Mouse (Mus musculus) forebrain, embryonic 10.5 days (tissue): ENCODE data around the gene Tcp11l2. TPM values are rescaled to one million over a fixed set of nuclear protein-coding genes. Genes with fewer than 3 reads are reported as not detected.

Experiments used
- DNase-seq: peaks from one replicate; pipeline ENCODE4 v3.0.0-alpha.2; 2017; ENCODE audit warnings: low spot score; ENCODE audit errors: extremely low spot score
- H3K27ac ChIP-seq: fragments of 300-500 bp; sonication (generic); 2 replicates; pipeline ENCODE4 v1.5.1; 2016; ENCODE audit warnings: mild to moderate bottlenecking
- H3K27me3 ChIP-seq: fragments of 300-500 bp; sonication (generic); 2 replicates; pipeline ENCODE4 v1.6.1; 2016; ENCODE audit warnings: mild to moderate bottlenecking; ENCODE audit not compliant: poor library complexity, severe bottlenecking
- H3K36me3 ChIP-seq: fragments of 300-500 bp; sonication (generic); replicated peaks from 2 replicates; pipeline ENCODE4 v1.6.1; 2016; ENCODE audit warnings: mild to moderate bottlenecking, moderate library complexity
- H3K4me1 ChIP-seq: fragments of 300-500 bp; sonication (generic); 2 replicates; pipeline ENCODE4 v1.6.1; 2016
- H3K4me3 ChIP-seq: fragments of 300-500 bp; sonication (generic); 2 replicates; pipeline ENCODE4 v1.5.1; 2016; ENCODE audit warnings: mild to moderate bottlenecking, moderate library complexity
- H3K9me3 ChIP-seq: fragments of 300-500 bp; sonication (generic); 2 replicates; pipeline ENCODE4 v1.6.1; 2016; ENCODE audit warnings: mild to moderate bottlenecking, moderate library complexity
- WGBS: fragments of 180-500 bp; shearing (Covaris S2); methylation state at CpG from one replicate; pipeline ENCODE4 v1.1.7; 2016; 5-methylcytosine and 5-hydroxymethylcytosine counted together
- polyA plus RNA-seq: library from polyadenylated mRNA; unstranded; fragments of >200 nt; fragmentation: Nextera tagmentation; extraction: Ambion mirVana; gene quantifications from 2 replicates; pipeline ENCODE4 v1.2.1, GENCODE M21; 2016

The Tcp11l2 gene
- polyA plus RNA-seq, 1 experiment from 2014 or later, result 2.6 TPM

- 89% methylated on average over 8 of the region's 8 CpGs for whole genome bisulfite sequencing
- no peak for DNase-seq
- H3K27me3 ChIP-seq, result no peaks in the 10 kb centered on the region
- H3K9me3 ChIP-seq, result no peaks in the 10 kb centered on the region
- peaks cover 5% of the 10 kb centered on the region; the same call in 1 of the 2 replicates for H3K4me1 ChIP-seq
- H3K27ac ChIP-seq, result no peak overlapping the region
- no peak overlapping the region for H3K4me3 ChIP-seq
- H3K36me3 ChIP-seq, result no peaks in the 10 kb centered on the region
Measured at GRCm38 (mm10) chr10:84613366-84613765, 36.9 kb downstream of the Tcp11l2 start.

- Histone ChIP-seq H3K9me3 (no peaks in the 10 kb centered on the region), H3K27me3 (no peaks in the 10 kb centered on the region), H3K4me1 (peaks cover 5% of the 10 kb centered on the region; the same call in 1 of the 2 replicates), H3K4me3 (no peak overlapping the region), H3K36me3 (no peaks in the 10 kb centered on the region), H3K27ac (no peak overlapping the region)
- DNase-seq, result no peak
- WGBS, result 69% methylated on average over 3 of the region's 3 CpGs
Measured at GRCm38 (mm10) chr10:84615076-84615475, 38.6 kb downstream of the Tcp11l2 start.

GRCm38 (mm10) chr10:84621826-84622790, 45.7 kb downstream of the Tcp11l2 start, which contains the start of gene Polr3b:
TSS of gene Polr3b (plus strand) at chr10:84622292.
- DNase-seq, result peak; percentile 93
- peak within 1 kb of the TSS; percentile 69 for H3K4me3 ChIP-seq
- no peaks in the 10 kb centered on the region for H3K36me3 ChIP-seq
- peaks cover 23% of the 10 kb centered on the region for H3K4me1 ChIP-seq
- no peaks in the 10 kb centered on the region for H3K9me3 ChIP-seq
- peak within 1 kb of the TSS; percentile 88 for H3K27ac ChIP-seq
- WGBS, result 7% methylated on average over 53 of the region's 53 CpGs
- no peaks in the 10 kb centered on the region for H3K27me3 ChIP-seq

DNA sequence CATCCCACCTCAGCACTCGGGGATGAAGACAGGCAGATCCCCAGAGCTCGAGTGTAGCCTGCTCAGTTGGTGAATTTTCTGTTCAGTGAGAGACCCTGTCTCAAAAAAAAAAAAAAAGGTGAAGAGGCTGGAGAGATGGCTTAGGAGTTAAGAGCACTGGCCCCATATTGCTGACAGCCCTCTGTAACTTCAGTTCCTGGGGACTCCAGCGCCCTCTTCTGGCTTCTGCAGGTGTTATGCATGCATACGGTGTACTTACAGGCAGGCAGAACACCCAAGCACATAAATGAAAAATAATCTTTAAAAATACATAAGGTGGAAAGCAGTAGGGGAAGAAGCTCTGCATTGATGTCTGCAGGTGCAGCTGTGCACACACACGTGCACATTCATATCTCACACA, 54.8 kb downstream of the Tcp11l2 start:
- peaks cover 54% of the 10 kb centered on the region for H3K36me3 ChIP-seq
- H3K9me3 ChIP-seq, result no peaks in the 10 kb centered on the region
- no peak overlapping the region for H3K4me3 ChIP-seq
- no peaks in the 10 kb centered on the region for H3K4me1 ChIP-seq
- H3K27ac ChIP-seq, result no peak overlapping the region
- 66% methylated on average over 5 of the region's 5 CpGs for WGBS
- DNase-seq, result peak; percentile 35
- H3K27me3 ChIP-seq, result no peaks in the 10 kb centered on the region

- Histone ChIP-seq H3K27ac (no peak overlapping the region), H3K9me3 (no peaks in the 10 kb centered on the region), H3K27me3 (no peaks in the 10 kb centered on the region), H3K36me3 (peaks cover 62% of the 10 kb centered on the region), H3K4me1 (no peaks in the 10 kb centered on the region), H3K4me3 (no peak overlapping the region)
- no peak for DNase-seq
- WGBS, result 89% methylated on average over 4 of the region's 4 CpGs
Measured at GRCm38 (mm10) chr10:84632005-84632404, 55.6 kb downstream of the Tcp11l2 start.

DNA sequence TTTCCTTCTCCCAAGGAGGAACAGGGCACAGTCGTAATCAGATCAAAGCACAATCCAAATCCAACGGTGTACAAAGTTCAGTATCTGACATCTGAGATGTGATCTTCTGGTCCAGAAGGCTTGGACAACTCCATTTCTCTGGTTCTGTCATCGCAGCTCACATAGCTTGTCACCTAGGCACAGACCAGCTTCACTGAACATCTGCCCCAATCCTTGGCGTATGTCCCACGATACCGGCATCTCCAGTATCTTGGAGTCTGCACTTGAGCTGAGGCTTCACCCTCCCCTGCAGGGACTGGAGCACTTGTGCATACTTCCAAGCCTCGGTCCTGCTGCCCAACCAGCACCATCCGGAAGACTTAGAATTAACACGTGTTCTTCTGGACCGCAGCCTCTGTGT, 60.2 kb downstream of the Tcp11l2 start:
- Histone ChIP-seq H3K36me3 (peaks cover 83% of the 10 kb centered on the region), H3K27ac (no peak overlapping the region), H3K4me1 (no peaks in the 10 kb centered on the region), H3K27me3 (no peaks in the 10 kb centered on the region), H3K4me3 (no peak overlapping the region), H3K9me3 (no peaks in the 10 kb centered on the region)
- no peak for DNase-seq
- 96% methylated on average over 10 of the region's 10 CpGs for WGBS

DNA sequence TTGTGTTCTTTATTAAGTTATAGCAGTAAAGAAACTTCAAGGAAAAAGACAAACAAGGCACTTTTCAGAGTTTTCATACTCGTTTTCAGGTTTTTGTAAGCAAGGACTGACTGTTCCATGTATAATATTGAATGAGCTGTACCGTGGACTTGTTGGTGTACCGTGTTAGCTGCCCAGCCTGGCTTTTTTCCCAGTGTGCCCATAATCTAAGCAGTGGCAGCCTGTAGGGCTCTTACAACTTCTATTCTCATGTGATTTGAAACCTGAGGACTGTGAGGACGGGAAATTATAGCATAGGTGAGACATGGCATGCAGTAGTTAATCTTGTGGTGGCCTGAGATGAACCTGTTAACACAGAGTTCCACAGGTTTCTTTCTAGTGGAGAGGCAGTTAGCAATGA, 62.0 kb downstream of the Tcp11l2 start:
- Histone ChIP-seq H3K9me3 (no peaks in the 10 kb centered on the region), H3K27me3 (no peaks in the 10 kb centered on the region), H3K4me3 (no peak overlapping the region), H3K36me3 (peaks cover 77% of the 10 kb centered on the region), H3K27ac (no peak overlapping the region), H3K4me1 (no peaks in the 10 kb centered on the region)
- DNase-seq, result no peak
- 91% methylated on average over 4 of the region's 4 CpGs for WGBS

DNA sequence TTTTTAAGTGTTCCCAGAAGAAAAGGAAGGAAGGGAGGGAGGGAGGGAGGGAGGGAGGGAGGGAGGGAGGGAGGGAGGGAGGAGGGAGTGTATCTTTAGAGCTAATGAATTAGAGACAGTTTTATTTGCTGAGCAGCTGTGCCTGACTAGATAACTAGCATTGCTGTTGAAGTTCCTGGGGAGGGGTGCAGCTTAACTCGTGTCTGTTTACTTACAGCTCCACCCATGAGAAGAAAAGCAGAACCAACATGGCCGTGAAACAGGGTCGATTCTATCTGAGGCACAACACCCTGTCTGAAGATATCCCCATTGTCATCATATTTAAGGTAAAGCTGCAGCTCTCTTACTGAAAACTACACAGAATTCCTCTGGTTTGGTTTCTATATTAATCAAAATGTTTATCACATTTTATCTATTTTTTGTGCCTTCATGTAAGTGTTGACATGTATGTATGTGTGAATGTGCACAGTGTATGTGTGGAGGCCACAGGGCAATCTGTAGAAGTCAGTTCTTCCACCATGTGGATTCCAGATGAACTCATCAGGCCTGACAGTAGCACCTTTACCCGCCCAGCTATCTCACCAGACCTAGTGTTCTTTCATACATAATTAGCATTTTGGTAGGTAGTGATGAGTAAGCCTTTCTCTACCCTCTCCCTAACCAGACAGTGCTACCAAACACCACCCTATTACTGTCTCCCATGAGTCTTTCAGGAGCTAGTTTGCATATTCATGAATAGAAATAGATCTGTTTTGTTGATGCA, 63.3 kb downstream of the Tcp11l2 start:
- no peak overlapping the region for H3K27ac ChIP-seq
- H3K4me1 ChIP-seq, result no peaks in the 10 kb centered on the region
- H3K27me3 ChIP-seq, result no peaks in the 10 kb centered on the region
- no peak for DNase-seq
- WGBS, result 82% methylated on average over 4 of the region's 4 CpGs
- no peaks in the 10 kb centered on the region for H3K9me3 ChIP-seq
- H3K4me3 ChIP-seq, result no peak overlapping the region
- H3K36me3 ChIP-seq, result peaks cover 67% of the 10 kb centered on the region

DNA sequence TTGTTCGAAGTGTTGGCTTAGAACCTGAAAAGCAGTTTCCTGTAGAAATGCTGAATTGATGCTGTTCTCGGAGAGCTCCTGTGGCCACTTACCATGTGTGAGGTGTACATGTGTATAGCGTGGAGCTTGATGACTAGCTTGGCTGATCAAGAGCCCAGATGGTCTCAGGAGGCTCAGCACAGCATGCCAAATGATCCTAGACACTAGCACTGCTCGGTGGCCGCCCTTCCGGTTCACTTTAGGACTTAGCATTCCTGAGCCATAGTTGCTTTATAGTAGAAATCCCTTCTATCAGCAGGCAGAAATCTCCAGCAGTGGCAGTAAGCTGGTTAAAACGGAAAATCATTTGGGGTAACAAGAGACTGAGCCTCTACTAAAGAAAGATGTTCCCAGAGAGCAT, 64.4 kb downstream of the Tcp11l2 start:
- no peaks in the 10 kb centered on the region for H3K9me3 ChIP-seq
- no peaks in the 10 kb centered on the region for H3K4me1 ChIP-seq
- no peak overlapping the region for H3K4me3 ChIP-seq
- DNase-seq, result no peak
- 87% methylated on average over 7 of the region's 7 CpGs for WGBS
- no peak overlapping the region for H3K27ac ChIP-seq
- H3K36me3 ChIP-seq, result peaks cover 63% of the 10 kb centered on the region
- H3K27me3 ChIP-seq, result no peaks in the 10 kb centered on the region

DNA sequence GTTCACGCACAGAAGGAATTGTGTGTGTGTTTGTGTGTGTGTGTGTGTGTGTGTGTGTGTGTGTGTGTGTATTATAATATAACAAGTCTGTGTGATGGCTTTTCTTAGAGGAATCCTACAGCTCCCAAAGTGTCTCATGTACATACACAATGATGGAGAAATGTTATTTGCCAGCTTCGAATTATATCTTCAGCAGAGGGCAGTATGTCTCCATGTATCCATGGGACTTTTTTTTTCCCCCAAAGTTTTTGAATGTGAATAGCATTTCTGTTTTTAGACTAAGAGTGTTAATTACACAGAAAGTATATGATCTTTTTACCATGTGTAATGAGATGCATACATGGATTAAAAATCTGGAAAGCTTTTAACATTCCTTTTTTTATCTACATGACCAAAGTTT, 65.2 kb downstream of the Tcp11l2 start:
- H3K9me3 ChIP-seq, result no peaks in the 10 kb centered on the region
- H3K27ac ChIP-seq, result no peak overlapping the region
- 84% methylated on average over 2 of the region's 2 CpGs for WGBS
- peaks cover 57% of the 10 kb centered on the region for H3K36me3 ChIP-seq
- no peaks in the 10 kb centered on the region for H3K27me3 ChIP-seq
- DNase-seq, result no peak
- H3K4me1 ChIP-seq, result no peaks in the 10 kb centered on the region
- no peak overlapping the region for H3K4me3 ChIP-seq

DNA sequence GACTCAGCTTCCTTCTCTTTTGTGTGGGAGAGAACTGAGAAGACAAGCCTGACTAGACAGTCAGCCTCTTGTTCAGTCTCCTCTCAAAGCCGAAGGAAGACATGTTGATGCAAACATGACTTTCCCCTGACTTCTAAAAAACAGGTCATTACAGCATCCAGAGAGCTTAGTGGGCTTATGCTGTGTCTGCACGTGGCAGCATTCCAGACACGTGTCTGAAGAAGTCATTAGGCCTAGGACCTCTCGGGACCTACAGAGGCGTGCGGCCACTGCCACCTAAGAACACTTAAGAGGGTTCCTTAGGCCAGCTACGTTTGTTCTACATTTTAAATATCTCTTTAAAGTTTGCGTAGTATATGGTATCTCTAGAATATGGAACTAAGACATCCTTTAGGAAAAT, 69.5 kb downstream of the Tcp11l2 start:
- DNase-seq, result no peak
- peaks cover 37% of the 10 kb centered on the region for H3K36me3 ChIP-seq
- no peak overlapping the region for H3K4me3 ChIP-seq
- no peaks in the 10 kb centered on the region for H3K4me1 ChIP-seq
- no peak overlapping the region for H3K27ac ChIP-seq
- 91% methylated on average over 8 of the region's 8 CpGs for WGBS
- H3K27me3 ChIP-seq, result no peaks in the 10 kb centered on the region
- H3K9me3 ChIP-seq, result no peaks in the 10 kb centered on the region

- Histone ChIP-seq H3K27me3 (no peaks in the 10 kb centered on the region), H3K4me1 (no peaks in the 10 kb centered on the region), H3K27ac (no peak overlapping the region), H3K36me3 (peaks cover 36% of the 10 kb centered on the region), H3K9me3 (no peaks in the 10 kb centered on the region), H3K4me3 (no peak overlapping the region)
- 91% methylated on average over 12 of the region's 12 CpGs for WGBS
- no peak for DNase-seq
Measured at GRCm38 (mm10) chr10:84646506-84647102, 70.2 kb downstream of the Tcp11l2 start.
